Mouse (Mus musculus) liver, embryonic 11.5 days (tissue): ENCODE data around the gene Ttc26. TPM values are rescaled to one million over a fixed set of nuclear protein-coding genes. Genes with fewer than 3 reads are reported as not detected.
A peak's percentile ranks its signal among the peaks of the same experiment; 100 is the strongest.

Source experiments
- ATAC-seq: fragments of 200-750 bp; cut with Nextera tagmentation; replicated peaks from 2 replicates; pipeline ENCODE4 v1.8.0; 2017; ENCODE audit warnings: moderate number of reproducible peaks, mild to moderate bottlenecking, moderate TSS enrichment, moderate library complexity; ENCODE audit not compliant: low FRiP score
- DNase-seq: peaks from one replicate; pipeline ENCODE4 v3.0.0-alpha.2; 2017; ENCODE audit warnings: low spot score
- H3K27ac ChIP-seq: fragments of 300-500 bp; sonication (generic); 2 replicates; pipeline ENCODE4 v1.5.1; 2014; ENCODE audit warnings: mild to moderate bottlenecking, low read depth, low read length, control low read depth
- H3K27me3 ChIP-seq: fragments of 300-500 bp; sonication (generic); replicated peaks from 2 replicates; pipeline ENCODE4 v1.6.1; 2014; ENCODE audit warnings: low read length, mixed read lengths; ENCODE audit not compliant: control insufficient read depth, insufficient read depth
- H3K36me3 ChIP-seq: fragments of 300-500 bp; sonication (generic); 2 replicates; pipeline ENCODE4 v1.6.1; 2014; ENCODE audit warnings: mild to moderate bottlenecking, low read length, moderate library complexity, mixed read lengths; ENCODE audit not compliant: control insufficient read depth, insufficient read depth
- H3K4me1 ChIP-seq: fragments of 300-500 bp; sonication (generic); replicated peaks from 2 replicates; pipeline ENCODE4 v1.6.1; 2014; ENCODE audit warnings: low read length, mixed read lengths; ENCODE audit not compliant: control insufficient read depth, insufficient read depth
- H3K4me2 ChIP-seq: fragments of 300-500 bp; sonication (generic); 2 replicates; pipeline ENCODE4 v1.6.1; 2014; ENCODE audit warnings: mild to moderate bottlenecking, control low read depth, moderate library complexity
- H3K4me3 ChIP-seq: fragments of 300-500 bp; sonication (generic); 2 replicates; pipeline ENCODE4 v1.5.1; 2014; ENCODE audit warnings: low read depth, low read length, control low read depth
- H3K9ac ChIP-seq: fragments of 300-500 bp; sonication (generic); 2 replicates; pipeline ENCODE4 v1.6.1; 2014; ENCODE audit warnings: low read depth, low read length, control low read depth
- H3K9me3 ChIP-seq: fragments of 300-500 bp; sonication (generic); 2 replicates; pipeline ENCODE4 v1.6.1; 2016; ENCODE audit warnings: low read length, inconsistent platforms, mixed read lengths; ENCODE audit not compliant: control insufficient read depth
- WGBS: fragments of 180-500 bp; shearing (Covaris S2); extraction: QIAGEN DNeasy Blood & Tissue Kit; methylation state at CpG from one replicate; pipeline ENCODE4 v1.1.7; 2014; 5-methylcytosine and 5-hydroxymethylcytosine counted together
- polyA plus RNA-seq: library from polyadenylated mRNA; unstranded; fragments of >200 nt; fragmentation: Nextera tagmentation; extraction: Ambion mirVana; gene quantifications from 2 replicates; pipeline ENCODE4 v1.2.1, GENCODE M21; 2014

Ttc26 gene
- polyA plus RNA-seq, result 3.3 and 3.8 TPM in 2 replicates

DNA sequence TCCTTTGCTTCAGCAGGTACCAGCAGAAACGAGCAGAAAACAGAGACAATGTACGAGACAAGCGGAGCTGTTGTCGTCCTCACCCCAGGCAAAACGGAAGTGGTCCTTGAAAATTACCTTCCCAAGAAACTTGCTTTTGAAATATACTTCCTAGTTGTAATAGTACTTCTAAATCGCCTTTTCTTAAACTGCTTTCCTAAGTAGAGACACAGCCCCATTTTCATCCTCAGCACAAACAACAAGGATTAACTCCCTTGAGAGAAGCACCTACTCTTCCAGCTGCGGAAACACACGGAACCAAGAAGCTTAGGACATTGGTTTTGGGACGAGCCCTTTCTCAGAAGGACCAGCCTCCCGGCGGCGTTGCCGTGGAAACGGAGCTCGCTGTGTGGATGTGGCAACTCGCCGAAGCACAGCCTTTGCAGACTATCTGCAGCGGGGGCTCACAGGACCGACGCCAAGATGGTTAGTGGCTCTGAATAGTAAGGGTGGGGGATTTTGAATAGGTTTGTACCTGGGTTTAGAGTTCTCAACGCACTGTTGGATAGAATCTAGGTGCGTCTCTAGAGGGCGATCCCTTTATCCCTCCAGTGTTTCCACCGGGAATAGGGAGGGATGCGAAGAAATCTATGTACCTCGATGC, at the start of gene Ttc26:
Gene Ttc26 (plus strand): TSS at position 341 of the 643 bp plus-strand sequence.
- ATAC-seq, result peak; percentile 89

DNA sequence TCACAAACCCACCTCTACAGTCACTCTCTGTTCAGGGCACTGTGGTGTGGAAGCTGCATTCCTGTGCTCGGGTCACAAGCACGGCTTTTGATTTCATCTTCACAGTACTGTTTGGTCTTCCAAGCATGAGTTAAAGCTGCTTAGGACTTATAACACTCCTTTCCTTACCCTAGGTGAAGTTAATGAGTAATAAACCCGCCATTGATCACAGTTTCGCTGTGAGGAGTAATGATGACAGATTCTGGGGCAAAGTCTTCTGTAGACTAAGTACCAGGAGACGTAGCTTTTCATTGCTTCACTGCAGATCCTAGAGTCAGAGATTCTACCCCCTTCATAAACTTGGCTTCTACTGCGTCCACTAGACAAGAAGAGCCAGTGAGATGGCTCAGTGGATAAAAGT, 46.0 kb upstream of the Ttc26 start:
- peaks cover 12% of the 10 kb centered on the region for H3K4me1 ChIP-seq
- ATAC-seq (no peak), DNase-seq (no peak)
- H3K27me3 ChIP-seq, result no peaks in the 10 kb centered on the region
- no peaks in the 10 kb centered on the region for H3K9me3 ChIP-seq
- no peak overlapping the region for H3K4me2 ChIP-seq
- H3K4me3 ChIP-seq, result no peak overlapping the region
- 78% methylated on average over 6 of the region's 6 CpGs for WGBS
- H3K36me3 ChIP-seq, result peaks cover 50% of the 10 kb centered on the region
- no peak overlapping the region for H3K9ac ChIP-seq
- H3K27ac ChIP-seq, result no peak overlapping the region

More for the DNA sequence above, at the start of gene Ttc26:
- peak within 1 kb of the TSS; percentile 70 for H3K9ac ChIP-seq
- peak within 1 kb of the TSS; percentile 55 for H3K4me3 ChIP-seq
- 0 out of 2 replicates have a peak, but pooled peaks cover 5% of the 10 kb centered on the region for H3K4me1 ChIP-seq
- H3K9me3 ChIP-seq, result no peaks in the 10 kb centered on the region
- no peak within 1 kb of the TSS; the same call in 1 of the 2 replicates for H3K27ac ChIP-seq
- no peaks in the 10 kb centered on the region for H3K27me3 ChIP-seq
- H3K36me3 ChIP-seq, result no peaks in the 10 kb centered on the region
- peak within 1 kb of the TSS; percentile 87 for H3K4me2 ChIP-seq
- DNase-seq, result peak; percentile 84
- under 1% methylated on average over 26 of the region's 26 CpGs for WGBS

DNA sequence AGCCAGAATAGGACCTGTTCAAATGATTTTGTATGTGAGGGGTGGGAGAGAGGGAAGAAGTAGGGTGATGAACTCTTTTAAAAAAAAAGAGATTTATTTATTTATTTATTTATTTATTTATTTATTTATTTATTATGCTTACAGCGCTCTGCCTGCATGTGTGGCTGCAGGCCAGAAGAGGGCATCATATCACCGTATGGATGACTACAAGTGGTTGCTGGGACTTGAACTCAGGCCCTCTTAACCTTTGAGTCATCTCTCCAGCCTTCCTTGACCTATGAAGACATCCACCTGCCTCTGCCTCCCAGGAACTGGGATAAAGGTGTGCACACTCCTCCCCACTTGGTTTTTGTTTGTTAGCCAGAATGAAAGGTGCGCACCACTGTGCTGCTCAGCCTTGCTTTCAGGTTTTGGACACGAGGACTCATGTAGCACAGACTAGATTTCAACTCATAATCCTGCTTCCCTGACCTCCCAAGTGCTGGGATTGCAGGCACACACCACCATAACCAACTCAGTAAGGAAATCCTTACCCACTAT, 44.0 kb upstream of the Ttc26 start:
- Histone ChIP-seq H3K9me3 (no peaks in the 10 kb centered on the region), H3K4me3 (no peak overlapping the region), H3K9ac (no peak overlapping the region), H3K36me3 (peaks cover 42% of the 10 kb centered on the region), H3K4me1 (peaks cover 23% of the 10 kb centered on the region), H3K27me3 (no peaks in the 10 kb centered on the region), H3K4me2 (no peak overlapping the region), H3K27ac (no peak overlapping the region)
- WGBS, result 86% methylated on average over 4 of the region's 4 CpGs
- ATAC-seq, result no peak
- DNase-seq, result no peak

DNA sequence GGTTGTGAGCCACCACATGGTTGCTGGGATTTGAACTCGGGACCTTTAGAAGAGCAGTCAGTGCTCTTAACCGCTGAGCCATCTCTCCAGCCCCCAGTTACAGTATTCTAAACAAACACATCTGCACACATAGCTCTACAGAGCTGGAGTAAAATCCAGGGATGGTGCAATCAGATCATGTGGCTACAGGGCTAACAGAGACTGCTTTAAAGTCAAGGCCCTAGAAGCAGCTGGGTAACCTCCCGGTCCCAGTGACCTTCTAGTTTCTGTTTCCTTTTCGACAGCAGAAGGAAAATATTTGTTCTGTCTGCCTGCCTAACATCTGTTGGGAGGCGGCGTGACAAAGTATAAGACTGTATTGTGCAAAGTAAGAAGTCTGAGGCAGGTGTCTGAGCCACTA, 43.3 kb upstream of the Ttc26 start:
- no peak overlapping the region for H3K4me2 ChIP-seq
- no peak overlapping the region for H3K4me3 ChIP-seq
- 79% methylated on average over 6 of the region's 6 CpGs for WGBS
- peaks cover 37% of the 10 kb centered on the region for H3K36me3 ChIP-seq
- DNase-seq (no peak), ATAC-seq (no peak)
- H3K9me3 ChIP-seq, result no peaks in the 10 kb centered on the region
- H3K27me3 ChIP-seq, result no peaks in the 10 kb centered on the region
- no peak overlapping the region for H3K9ac ChIP-seq
- H3K27ac ChIP-seq, result peak overlapping the region; percentile 21; the same call in 1 of the 2 replicates
- H3K4me1 ChIP-seq, result peaks cover 28% of the 10 kb centered on the region

DNA sequence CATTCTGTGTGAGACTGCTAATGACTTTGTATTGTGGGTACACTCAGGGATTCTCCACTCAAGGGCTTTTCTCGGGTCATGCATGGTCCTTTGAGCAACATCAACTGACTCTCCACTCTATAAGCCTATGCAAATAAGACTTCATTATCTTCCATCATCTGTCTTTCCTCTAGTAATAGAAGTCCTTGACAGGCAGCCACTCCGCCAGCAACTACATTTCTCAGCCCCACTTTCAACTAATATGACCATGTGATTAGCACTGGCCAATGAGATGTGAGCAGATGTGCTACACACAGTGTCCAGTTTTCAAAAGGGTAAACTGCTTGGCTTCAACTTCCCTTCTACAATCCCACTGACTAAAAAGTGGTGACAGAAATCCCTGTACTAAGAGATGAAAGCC, 42.2 kb upstream of the Ttc26 start:
- Histone ChIP-seq H3K36me3 (peaks cover 33% of the 10 kb centered on the region), H3K9ac (no peak overlapping the region), H3K27me3 (no peaks in the 10 kb centered on the region), H3K27ac (peak overlapping the region; percentile 8; the same call in 1 of the 2 replicates), H3K4me2 (no peak overlapping the region), H3K4me3 (no peak overlapping the region), H3K9me3 (no peaks in the 10 kb centered on the region), H3K4me1 (peaks cover 39% of the 10 kb centered on the region)
- ATAC-seq (no peak), DNase-seq (no peak)
- 82% methylated on average over 2 of the region's 2 CpGs for WGBS

DNA sequence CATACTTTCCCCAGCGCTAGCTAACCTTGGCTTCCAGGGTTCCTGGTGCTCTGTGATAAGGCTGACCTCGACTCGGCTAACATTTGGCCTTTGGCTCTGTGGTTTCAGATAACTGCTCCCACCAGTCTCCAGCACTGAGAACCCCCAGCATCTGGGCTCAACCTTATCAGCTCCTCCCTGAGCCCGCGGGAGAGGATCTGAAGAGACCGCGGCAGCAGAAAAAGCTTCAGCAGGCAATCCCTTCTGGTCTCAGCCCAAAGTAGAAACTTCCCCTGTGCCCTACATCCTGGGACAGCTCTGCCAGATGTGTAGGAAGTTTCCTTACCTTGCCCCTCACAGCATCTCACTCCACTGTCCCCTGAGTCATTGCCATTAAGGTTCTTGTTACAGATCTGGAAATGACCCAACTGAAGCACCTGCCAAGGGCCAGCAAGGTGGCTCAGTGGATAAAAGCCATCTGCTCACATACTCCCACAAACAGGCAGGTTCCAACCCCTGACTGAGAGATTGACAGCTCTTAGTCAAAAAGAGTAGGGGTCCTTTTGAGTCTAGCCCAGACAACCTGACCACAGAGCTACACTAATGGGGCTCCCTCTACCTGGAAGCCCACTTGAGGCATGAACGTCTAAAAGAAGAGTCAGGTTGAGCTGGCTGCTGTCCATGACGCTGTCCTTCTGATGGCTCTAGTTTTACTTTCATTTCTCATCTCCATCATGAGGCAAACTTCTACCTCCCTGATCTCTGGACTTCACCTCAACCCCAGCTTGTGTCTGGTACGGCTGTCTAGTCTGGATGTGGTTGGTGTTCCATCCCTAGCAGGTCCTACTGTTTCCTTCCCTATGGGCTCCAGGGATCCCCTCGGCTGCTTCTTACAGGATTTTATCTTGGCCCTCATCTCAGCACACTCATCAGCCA, 39.3 kb upstream of the Ttc26 start:
- Histone ChIP-seq H3K9ac (peak overlapping the region; percentile 75), H3K27me3 (no peaks in the 10 kb centered on the region), H3K4me3 (peak overlapping the region; percentile 53), H3K4me2 (peak overlapping the region; percentile 94), H3K4me1 (peaks cover 60% of the 10 kb centered on the region), H3K9me3 (no peaks in the 10 kb centered on the region), H3K27ac (peak overlapping the region; percentile 98), H3K36me3 (peaks cover 13% of the 10 kb centered on the region; the same call in 1 of the 2 replicates)
- ATAC-seq (peak; percentile 92), DNase-seq (peak; percentile 77)
- WGBS, result 8% methylated on average over 11 of the region's 11 CpGs

DNA sequence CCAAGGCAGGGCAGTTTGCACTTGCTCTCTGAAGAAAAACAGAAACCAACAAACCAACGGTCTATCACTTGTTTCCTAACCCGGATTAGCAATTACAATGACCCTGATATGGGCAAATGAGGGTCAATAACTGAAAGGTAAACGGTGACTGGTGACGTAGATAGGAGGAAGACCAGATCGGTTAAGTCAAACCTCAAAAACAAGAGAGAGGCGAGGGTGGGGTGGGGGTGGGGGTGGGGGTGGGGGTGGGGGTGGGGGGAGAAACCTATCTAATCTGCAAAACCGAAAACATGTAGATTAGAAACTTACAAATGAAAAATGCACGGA, 38.6 kb upstream of the Ttc26 start:
- Histone ChIP-seq H3K4me1 (peaks cover 60% of the 10 kb centered on the region), H3K9ac (peak overlapping the region; percentile 75), H3K9me3 (no peaks in the 10 kb centered on the region), H3K4me3 (peak overlapping the region; percentile 53), H3K4me2 (peak overlapping the region; percentile 94), H3K27me3 (no peaks in the 10 kb centered on the region), H3K36me3 (peaks cover 13% of the 10 kb centered on the region; the same call in 1 of the 2 replicates), H3K27ac (peak overlapping the region; percentile 98)
- DNase-seq, result no peak
- whole genome bisulfite sequencing, result 20% methylated on average over 8 of the region's 8 CpGs
- no peak for ATAC-seq

DNA sequence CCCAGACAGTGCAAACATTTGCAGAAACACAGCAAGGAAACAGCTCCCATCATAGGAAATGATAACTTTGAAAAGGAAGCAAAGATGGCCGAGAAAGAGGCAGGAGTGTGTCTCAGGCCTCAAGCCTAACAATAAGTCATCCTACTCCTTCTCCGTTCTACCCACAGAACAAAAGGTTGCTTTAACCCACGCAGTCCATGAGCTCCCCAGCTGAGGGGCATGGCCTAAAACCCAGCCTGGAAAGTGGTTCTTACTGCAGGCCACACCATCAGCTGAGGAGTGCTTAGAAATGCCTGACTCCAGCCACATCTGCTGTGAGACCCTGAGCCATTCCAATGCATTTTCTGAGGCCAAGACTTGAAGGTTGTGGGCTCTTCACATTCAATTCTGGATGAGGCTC, 37.7 kb upstream of the Ttc26 start:
- Histone ChIP-seq H3K36me3 (peaks cover 6% of the 10 kb centered on the region; the same call in 1 of the 2 replicates), H3K4me1 (peaks cover 60% of the 10 kb centered on the region), H3K27me3 (no peaks in the 10 kb centered on the region), H3K27ac (peak overlapping the region; percentile 98), H3K9me3 (no peaks in the 10 kb centered on the region), H3K4me3 (peak overlapping the region; percentile 53; the same call in 1 of the 2 replicates), H3K4me2 (peak overlapping the region; percentile 94), H3K9ac (peak overlapping the region; percentile 68)
- ATAC-seq, result no peak
- 27% methylated on average over 3 of the region's 3 CpGs for WGBS
- no peak for DNase-seq
